Comparison of ENCODE assay signal across 8 mouse cellular contexts in the genomic region with DNA sequence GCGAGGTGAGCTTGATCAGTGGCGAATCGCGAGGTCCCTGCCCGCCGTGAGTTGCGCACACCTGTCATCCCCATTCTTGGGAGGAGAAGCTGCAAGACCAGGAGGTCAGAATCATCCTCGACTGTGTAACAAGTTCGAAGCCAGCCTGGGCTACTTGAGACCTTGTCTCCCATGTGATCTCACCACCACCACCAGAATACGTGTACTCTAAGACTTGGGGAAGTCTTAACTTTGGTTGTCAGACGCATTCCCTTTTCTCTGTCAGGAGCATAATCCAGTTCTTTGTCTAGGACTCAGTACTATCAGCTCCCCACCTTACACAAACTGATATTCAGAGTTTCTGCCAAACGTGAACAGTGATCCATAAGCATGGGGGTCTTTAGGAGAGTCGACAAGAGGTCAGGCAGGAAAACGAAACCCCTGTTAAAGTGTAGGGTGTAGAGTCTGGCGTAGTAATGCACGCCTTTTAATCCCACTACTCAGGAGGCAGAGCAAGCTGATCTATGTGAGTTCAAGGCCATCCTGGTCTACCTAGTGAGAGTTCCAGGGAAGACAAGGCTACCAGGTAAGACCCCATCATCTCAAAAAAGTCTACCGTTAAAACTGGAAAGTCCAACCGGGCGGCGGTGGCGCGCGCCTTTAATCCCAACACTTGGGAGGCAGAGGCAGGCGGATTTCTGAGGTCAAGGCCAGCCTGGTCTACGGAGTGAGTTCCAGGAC. TPM values are rescaled to one million over a fixed set of nuclear protein-coding genes. Genes with fewer than 3 reads are reported as not detected.
DNase-seq lines count a peak whose midpoint lies in the region; ATAC-seq lines count a peak whose summit lies in the region.

No protein-coding gene starts in this region.

- H3K27ac ChIP-seq in forebrain, embryonic 13.5 days = peak overlapping the region; percentile 95
- H3K27ac ChIP-seq in liver, embryonic 12.5 days = peak overlapping the region; percentile 98

- ATAC-seq in CD4-positive, CD25-positive, alpha-beta regulatory T cell, adult 4 months = peak; percentile 20
- no peak for ATAC-seq in forebrain, embryonic 13.5 days
- no peak for ATAC-seq in liver, embryonic 12.5 days

- no peaks in the 10 kb centered on the region for H3K9me3 ChIP-seq in forebrain, embryonic 13.5 days (replicated peaks)
- no peaks in the 10 kb centered on the region for H3K9me3 ChIP-seq in liver, embryonic 12.5 days (replicated peaks)

- H3K9ac ChIP-seq in forebrain, embryonic 13.5 days = peak overlapping the region; percentile 91
- H3K9ac ChIP-seq in liver, embryonic 12.5 days = peak overlapping the region; percentile 95

- H3K4me2 ChIP-seq in forebrain, embryonic 13.5 days = peak overlapping the region; percentile 94
- peak overlapping the region; percentile 77 for H3K4me2 ChIP-seq in liver, embryonic 12.5 days

- WGBS in forebrain, embryonic 13.5 days = 41% methylated on average over 25 of the region's 25 CpGs
- 31% methylated on average over 25 of the region's 25 CpGs for WGBS in liver, embryonic 12.5 days (ENCODE audit: insufficient replicate concordance)

- peaks cover 24% of the 10 kb centered on the region for H3K36me3 ChIP-seq in forebrain, embryonic 13.5 days (ENCODE audit: poor library complexity, severe bottlenecking)
- H3K36me3 ChIP-seq in liver, embryonic 12.5 days = peaks cover 35% of the 10 kb centered on the region

- intact Hi-C loops in heart, postnatal 10 days (cut with DNase I) = no loop called here

- peak overlapping the region; percentile 93 for H3K4me3 ChIP-seq in forebrain, embryonic 13.5 days
- peak overlapping the region; percentile 93 for H3K4me3 ChIP-seq in liver, embryonic 12.5 days

- peak; percentile 87 for DNase-seq in heart, adult 11 months
- DNase-seq in heart, postnatal 10 days = no peak
- no peak for DNase-seq in MN1 (ENCODE audit: low spot score)
- no peak for DNase-seq in left cerebral cortex, adult 9 months (ENCODE audit: low spot score in 2 of 2)
- no peak for DNase-seq in thymus, postnatal 10 days (ENCODE audit: low spot score in 2 of 2)

- peaks cover 48% of the 10 kb centered on the region for H3K4me1 ChIP-seq in forebrain, embryonic 13.5 days
- peaks cover 57% of the 10 kb centered on the region for H3K4me1 ChIP-seq in liver, embryonic 12.5 days

- H3K27me3 ChIP-seq in forebrain, embryonic 13.5 days = no peaks in the 10 kb centered on the region
- H3K27me3 ChIP-seq in liver, embryonic 12.5 days (replicated peaks) = no peaks in the 10 kb centered on the region

RNA-seq across cellular contexts. Expression of a gene that starts 0.7 kb away (rescaled TPM):
- total RNA-seq in heart, postnatal 10 days (2021) = 1 to 10 TPM; 7.1 to 8.4 TPM
- polyA plus RNA-seq in CD4-positive, CD25-positive, alpha-beta regulatory T cell, adult 4 months (2017; shearing (Covaris generic)) = 10 to 100 TPM in 1 of 2 experiments, 1 to 10 TPM in 1; 8.0 to 11.3 TPM
- 20.6 and 21.7 TPM in 2 replicates for polyA plus RNA-seq in forebrain, embryonic 13.5 days (2015; fragmentation: Nextera tagmentation; extraction: Ambion mirVana)
- polyA plus RNA-seq in liver, embryonic 12.5 days (2016; fragmentation: Nextera tagmentation; extraction: Ambion mirVana) = 14.8 and 16.0 TPM in 2 replicates

RNA-seq across cellular contexts. Expression of a gene that starts 0.9 kb away (rescaled TPM):
- 10 to 100 TPM; 21.1 TPM for total RNA-seq in heart, postnatal 10 days (2021)
- 10 to 100 TPM; 13.9 to 15.0 TPM for polyA plus RNA-seq in CD4-positive, CD25-positive, alpha-beta regulatory T cell, adult 4 months (2017; shearing (Covaris generic))
- 48.2 and 51.9 TPM in 2 replicates for polyA plus RNA-seq in forebrain, embryonic 13.5 days (2015; fragmentation: Nextera tagmentation; extraction: Ambion mirVana)
- 56.1 and 58.5 TPM in 2 replicates for polyA plus RNA-seq in liver, embryonic 12.5 days (2016; fragmentation: Nextera tagmentation; extraction: Ambion mirVana)

RNA-seq across cellular contexts. Expression of a gene that starts 24.9 kb away (rescaled TPM):
- not detected for total RNA-seq in heart, postnatal 10 days (2021)
- polyA plus RNA-seq in CD4-positive, CD25-positive, alpha-beta regulatory T cell, adult 4 months (2017; shearing (Covaris generic)) = 1 to 10 TPM in 1 of 2 experiments, not detected in 1; 1.0 TPM
- polyA plus RNA-seq in forebrain, embryonic 13.5 days (2015; fragmentation: Nextera tagmentation; extraction: Ambion mirVana) = 0.31 and 1.0 TPM in 2 replicates
- 0.20 TPM in 1 of 2 replicates, not detected in the other for polyA plus RNA-seq in liver, embryonic 12.5 days (2016; fragmentation: Nextera tagmentation; extraction: Ambion mirVana)

RNA-seq across cellular contexts. Expression of a gene that starts 35.0 kb away (rescaled TPM):
- total RNA-seq in heart, postnatal 10 days (2021) = 1 to 10 TPM; 6.2 to 8.1 TPM
- polyA plus RNA-seq in CD4-positive, CD25-positive, alpha-beta regulatory T cell, adult 4 months (2017; shearing (Covaris generic)) = 10 to 100 TPM; 12.0 to 17.9 TPM
- polyA plus RNA-seq in forebrain, embryonic 13.5 days (2015; fragmentation: Nextera tagmentation; extraction: Ambion mirVana) = 27.7 and 29.0 TPM in 2 replicates
- polyA plus RNA-seq in liver, embryonic 12.5 days (2016; fragmentation: Nextera tagmentation; extraction: Ambion mirVana) = 18.0 and 18.3 TPM in 2 replicates

RNA-seq across cellular contexts. Expression of a gene that starts 35.9 kb away (rescaled TPM):
- total RNA-seq in heart, postnatal 10 days (2021) = 10 to 100 TPM; 17.1 to 18.1 TPM
- polyA plus RNA-seq in CD4-positive, CD25-positive, alpha-beta regulatory T cell, adult 4 months (2017; shearing (Covaris generic)) = 10 to 100 TPM; 15.4 to 19.3 TPM
- polyA plus RNA-seq in forebrain, embryonic 13.5 days (2015; fragmentation: Nextera tagmentation; extraction: Ambion mirVana) = 30.1 and 31.1 TPM in 2 replicates
- 19.4 and 21.7 TPM in 2 replicates for polyA plus RNA-seq in liver, embryonic 12.5 days (2016; fragmentation: Nextera tagmentation; extraction: Ambion mirVana)
